Mouse (Mus musculus) forebrain, embryonic 16.5 days (tissue): ENCODE results near the gene Trim39. TPM values are rescaled to one million over a fixed set of nuclear protein-coding genes. Genes with fewer than 3 reads are reported as not detected.
"Not testable (repeated sequence)": the region's sequence is repeated elsewhere in the genome, so short reads cannot be mapped to it uniquely, and the experiment has no call there.

ENCODE experiments used
- ATAC-seq: fragments of 200-750 bp; cut with Nextera tagmentation; 2 replicates; pipeline ENCODE4 v1.8.0; 2017; ENCODE audit warnings: mild to moderate bottlenecking, moderate library complexity
- H3K27ac ChIP-seq: fragments of 300-500 bp; sonication (generic); 2 replicates; pipeline ENCODE4 v1.5.1; 2014; ENCODE audit warnings: low read length, control low read depth
- H3K27me3 ChIP-seq: fragments of 300-500 bp; sonication (generic); replicated peaks from 2 replicates; pipeline ENCODE4 v1.6.1; 2014; ENCODE audit warnings: low read length; ENCODE audit not compliant: control insufficient read depth, insufficient read depth
- H3K36me3 ChIP-seq: fragments of 300-500 bp; sonication (generic); 2 replicates; pipeline ENCODE4 v1.6.1; 2014; ENCODE audit not compliant: control insufficient read depth, insufficient read depth
- H3K4me1 ChIP-seq: fragments of 300-500 bp; sonication (generic); replicated peaks from 2 replicates; pipeline ENCODE4 v1.6.1; 2014; ENCODE audit warnings: low read length; ENCODE audit not compliant: control insufficient read depth, insufficient read depth
- H3K4me2 ChIP-seq: fragments of 300-500 bp; sonication (generic); 2 replicates; pipeline ENCODE4 v1.6.1; 2014; ENCODE audit warnings: mild to moderate bottlenecking, low read length, control low read depth
- H3K4me3 ChIP-seq: fragments of 300-500 bp; sonication (generic); replicated peaks from 2 replicates; pipeline ENCODE4 v1.5.1; 2014; ENCODE audit warnings: mild to moderate bottlenecking, low read length, control low read depth
- H3K9ac ChIP-seq: fragments of 300-500 bp; sonication (generic); replicated peaks from 2 replicates; pipeline ENCODE4 v1.6.1; 2014; ENCODE audit warnings: low read depth, low read length, control low read depth
- H3K9me3 ChIP-seq: fragments of 300-500 bp; sonication (generic); 2 replicates; pipeline ENCODE4 v1.6.1; 2016; ENCODE audit warnings: low read length; ENCODE audit not compliant: control insufficient read depth
- WGBS: fragments of 180-500 bp; shearing (Covaris S2); extraction: QIAGEN DNeasy Blood & Tissue Kit; methylation state at CpG from one replicate; pipeline ENCODE4 v1.1.7; 2014; 5-methylcytosine and 5-hydroxymethylcytosine counted together
- polyA plus RNA-seq: library from polyadenylated mRNA; unstranded; fragments of >200 nt; fragmentation: Nextera tagmentation; extraction: Ambion mirVana; gene quantifications from 2 replicates; pipeline ENCODE4 v1.2.1, GENCODE M21; 2015

The Trim39 gene
- polyA plus RNA-seq, 1 experiment from 2014 or later = 31.8 TPM

DNA sequence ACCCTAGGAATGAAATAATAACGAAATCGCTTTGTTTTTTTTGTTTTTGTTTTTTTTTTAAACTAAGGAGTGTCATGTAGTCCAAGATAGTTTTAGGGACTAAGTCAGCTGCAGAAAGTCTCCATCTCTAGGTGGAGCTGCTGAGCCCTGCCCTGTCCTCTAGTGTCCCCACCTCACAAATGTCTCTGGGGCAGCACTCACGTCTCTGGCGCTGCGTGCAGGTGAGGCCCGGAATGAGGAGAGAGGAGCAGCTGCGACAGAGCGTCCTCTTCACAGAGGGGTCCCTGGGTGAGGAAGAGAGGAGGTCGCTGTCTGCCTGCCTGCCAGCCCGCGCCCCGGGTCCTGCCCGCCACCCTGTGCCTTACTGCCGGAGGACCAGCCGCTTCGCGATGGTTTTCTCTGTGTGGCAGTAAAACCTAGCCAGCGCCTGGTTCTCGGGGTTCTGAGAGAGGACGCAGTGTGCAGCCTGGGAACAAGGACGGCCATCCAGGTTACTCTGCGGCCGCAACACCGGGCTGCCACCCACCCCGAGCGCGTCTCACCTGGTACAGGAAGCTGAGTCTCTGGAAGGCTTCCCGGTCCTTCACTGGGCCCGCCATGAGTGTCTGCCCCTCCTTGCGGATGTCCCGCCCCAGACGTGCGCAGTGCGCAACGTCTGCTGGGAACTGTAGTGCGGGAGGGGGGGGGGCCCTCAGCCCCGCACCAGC, 14.7 kb downstream of the Trim39 start:
- under 1% methylated on average over 37 of the region's 37 CpGs for WGBS
- peaks cover 3% of the 10 kb centered on the region; the same call in 1 of the 2 replicates for H3K27me3 ChIP-seq
- peak overlapping the region; percentile 82 for H3K27ac ChIP-seq
- peak overlapping the region; percentile 55 for H3K4me2 ChIP-seq
- peak overlapping the region; percentile 81 for H3K9ac ChIP-seq
- ATAC-seq = peak; percentile 98
- H3K9me3 ChIP-seq = no peaks in the 10 kb centered on the region
- peak overlapping the region; percentile 73 for H3K4me3 ChIP-seq
- peaks cover 22% of the 10 kb centered on the region for H3K36me3 ChIP-seq
- peaks cover 7% of the 10 kb centered on the region for H3K4me1 ChIP-seq

GRCm38 (mm10) chr17:36253087-36253600, 18.9 kb downstream of the Trim39 start:
- ATAC-seq = no peak
- H3K9me3 ChIP-seq = no peaks in the 10 kb centered on the region
- H3K27me3 ChIP-seq = peaks cover 13% of the 10 kb centered on the region; the same call in 1 of the 2 replicates
- 74% methylated on average over 6 of the region's 6 CpGs for WGBS
- H3K4me3 ChIP-seq = no peak overlapping the region
- no peaks in the 10 kb centered on the region for H3K36me3 ChIP-seq
- no peak overlapping the region for H3K4me2 ChIP-seq
- H3K4me1 ChIP-seq = peaks cover 7% of the 10 kb centered on the region
- H3K9ac ChIP-seq = no peak overlapping the region
- no peak overlapping the region for H3K27ac ChIP-seq

- no peak overlapping the region for H3K27ac ChIP-seq
- H3K4me2 ChIP-seq = peak overlapping the region; percentile 30; the same call in 1 of the 2 replicates
- 11% methylated on average over 25 of the region's 25 CpGs for WGBS
- no peaks in the 10 kb centered on the region for H3K9me3 ChIP-seq
- H3K9ac ChIP-seq = 0 out of 2 replicates have a peak overlapping the region, but pooled peaks have one; percentile 25
- peaks cover 7% of the 10 kb centered on the region for H3K4me1 ChIP-seq
- no peak overlapping the region for H3K4me3 ChIP-seq
- no peak for ATAC-seq
- H3K36me3 ChIP-seq = no peaks in the 10 kb centered on the region
- H3K27me3 ChIP-seq = peaks cover 16% of the 10 kb centered on the region; the same call in 1 of the 2 replicates
Measured at GRCm38 (mm10) chr17:36252250-36252876, 19.7 kb downstream of the Trim39 start.

DNA sequence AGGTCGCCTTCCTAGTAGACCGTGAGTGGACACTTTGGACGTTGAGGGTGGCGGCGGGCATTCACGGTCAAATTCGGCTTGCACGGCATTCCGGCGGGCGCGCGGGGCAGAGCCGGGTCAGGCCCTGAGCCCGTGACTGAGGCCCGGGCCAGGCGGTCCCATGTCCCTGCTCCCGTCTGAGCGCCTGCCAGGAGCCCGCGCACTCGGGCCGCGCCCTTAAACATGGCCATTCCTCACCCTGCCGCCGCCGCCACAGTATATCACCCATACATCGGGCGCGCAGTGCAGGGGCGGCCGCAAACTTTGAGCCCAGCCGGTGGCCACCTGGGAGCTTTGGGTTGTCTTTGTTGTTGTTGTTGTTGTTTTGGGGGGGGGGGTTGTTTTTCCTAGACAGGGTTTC, 23.2 kb downstream of the Trim39 start:
- WGBS = 38% methylated on average over 33 of the region's 33 CpGs
- no peak overlapping the region for H3K9ac ChIP-seq
- no peak overlapping the region for H3K27ac ChIP-seq
- no peak overlapping the region for H3K4me3 ChIP-seq
- no peaks in the 10 kb centered on the region for H3K36me3 ChIP-seq
- no peaks in the 10 kb centered on the region for H3K9me3 ChIP-seq
- peaks cover 16% of the 10 kb centered on the region; the same call in 1 of the 2 replicates for H3K27me3 ChIP-seq
- ATAC-seq = no peak
- no peak overlapping the region for H3K4me2 ChIP-seq
- no peaks in the 10 kb centered on the region for H3K4me1 ChIP-seq

- ATAC-seq = no peak
- 87% methylated on average over 2 of the region's 2 CpGs for WGBS
- Histone ChIP-seq H3K27ac (no peak overlapping the region), H3K4me2 (no peak overlapping the region), H3K27me3 (peaks cover 8% of the 10 kb centered on the region; the same call in 1 of the 2 replicates), H3K9ac (no peak overlapping the region), H3K9me3 (no peaks in the 10 kb centered on the region), H3K36me3 (no peaks in the 10 kb centered on the region), H3K4me3 (no peak overlapping the region), H3K4me1 (no peaks in the 10 kb centered on the region)
Measured at GRCm38 (mm10) chr17:36245741-36246140, 26.3 kb downstream of the Trim39 start.

GRCm38 (mm10) chr17:36244031-36244430, 28.0 kb downstream of the Trim39 start:
- no peak overlapping the region for H3K9ac ChIP-seq
- WGBS = 12% methylated on average over 5 of the region's 5 CpGs
- H3K36me3 ChIP-seq = no peaks in the 10 kb centered on the region
- no peak overlapping the region for H3K4me2 ChIP-seq
- H3K4me1 ChIP-seq = no peaks in the 10 kb centered on the region
- no peak overlapping the region for H3K4me3 ChIP-seq
- no peak overlapping the region for H3K27ac ChIP-seq
- ATAC-seq = no peak
- H3K9me3 ChIP-seq = no peaks in the 10 kb centered on the region
- H3K27me3 ChIP-seq = peaks cover 4% of the 10 kb centered on the region; the same call in 1 of the 2 replicates

GRCm38 (mm10) chr17:36240637-36241213, 31.3 kb downstream of the Trim39 start:
- Histone ChIP-seq H3K9me3 (no peaks in the 10 kb centered on the region), H3K27ac (no peak overlapping the region), H3K9ac (no peak overlapping the region), H3K4me1 (peaks cover 5% of the 10 kb centered on the region), H3K36me3 (no peaks in the 10 kb centered on the region), H3K4me3 (no peak overlapping the region), H3K27me3 (peaks cover 16% of the 10 kb centered on the region), H3K4me2 (no peak overlapping the region)
- ATAC-seq = no peak
- 6% methylated on average over 5 of the region's 5 CpGs for WGBS

- 3% methylated on average over 27 of the region's 27 CpGs for whole genome bisulfite sequencing
- H3K9me3 ChIP-seq = no peaks in the 10 kb centered on the region
- ATAC-seq = no peak
- H3K27ac ChIP-seq = no peak overlapping the region
- H3K4me3 ChIP-seq = peak overlapping the region; percentile 30
- peaks cover 5% of the 10 kb centered on the region for H3K4me1 ChIP-seq
- peaks cover 16% of the 10 kb centered on the region for H3K27me3 ChIP-seq
- peak overlapping the region; percentile 44 for H3K9ac ChIP-seq
- peak overlapping the region; percentile 54 for H3K4me2 ChIP-seq
- no peaks in the 10 kb centered on the region for H3K36me3 ChIP-seq
Measured at GRCm38 (mm10) chr17:36237321-36237921, 34.6 kb downstream of the Trim39 start.

- not testable (repeated sequence) for H3K27ac ChIP-seq, H3K4me2 ChIP-seq, H3K9me3 ChIP-seq, H3K4me3 ChIP-seq, H3K9ac ChIP-seq, H3K4me1 ChIP-seq, H3K36me3 ChIP-seq, ATAC-seq
- WGBS = 27% methylated on average over 8 of the region's 9 CpGs
- peaks cover 17% of the 10 kb centered on the region for H3K27me3 ChIP-seq
Measured at GRCm38 (mm10) chr17:36235300-36235699, 36.7 kb downstream of the Trim39 start.
